Mouse (Mus musculus) cerebellum, adult 2 months (tissue): ENCODE results near the gene Dapk1. TPM values are rescaled to one million over a fixed set of nuclear protein-coding genes. Genes with fewer than 3 reads are reported as not detected.

ENCODE experiments used
- DNase-seq, 2 experiments: peaks; one replicate each; pipeline ENCODE4 v3.0.0; 2021
- H3K27ac ChIP-seq: fragments of 200-500 bp; 2 replicates; pipeline ENCODE4 v1.5.1; 2012; ENCODE audit warnings: low read length, control low read depth, inconsistent platforms; ENCODE audit not compliant: insufficient read depth
- H3K27me3 ChIP-seq: fragments of 200-500 bp; 2 replicates; pipeline ENCODE4 v1.6.1; 2012; ENCODE audit warnings: inconsistent platforms, mild to moderate bottlenecking, low read length, moderate library complexity; ENCODE audit not compliant: control insufficient read depth, insufficient read depth
- H3K4me1 ChIP-seq: fragments of 200-500 bp; 2 replicates; pipeline ENCODE4 v1.6.1; 2011; ENCODE audit warnings: low read length; ENCODE audit not compliant: control insufficient read depth, insufficient read depth
- H3K4me3 ChIP-seq: fragments of 200-500 bp; replicated peaks from 2 replicates; pipeline ENCODE3; 2011; ENCODE audit warnings: mild to moderate bottlenecking, low read depth, low read length, control low read depth; ENCODE audit not compliant: insufficient read depth
- CTCF ChIP-seq: fragments of 200-500 bp; IDR thresholded peaks from 2 replicates; pipeline ENCODE4 v1.5.1; 2011; ENCODE audit warnings: low read depth, mild to moderate bottlenecking, control low read depth, low read length, moderate library complexity, borderline replicate concordance; ENCODE audit not compliant: insufficient read depth
- POLR2A ChIP-seq: fragments of 200-500 bp; IDR thresholded peaks from 2 replicates; pipeline ENCODE4 v1.6.1; 2011; ENCODE audit warnings: low read length, control low read depth, borderline replicate concordance; ENCODE audit not compliant: insufficient read depth
- WGBS: fragments of 180-500 bp; shearing (Covaris S2); methylation state at CpG from one replicate; pipeline ENCODE4 v1.1.7; 2018; 5-methylcytosine and 5-hydroxymethylcytosine counted together
- polyA plus RNA-seq: library from polyadenylated mRNA; depleted of rRNA; stranded (reverse); fragments of >200 nt; gene quantifications from 2 replicates; pipeline ENCODE4 v1.2.3, GENCODE M21; 2012; rRNA removed

Dapk1 gene
- polyA plus RNA-seq, 1 experiment, result 12.8 TPM

DNA sequence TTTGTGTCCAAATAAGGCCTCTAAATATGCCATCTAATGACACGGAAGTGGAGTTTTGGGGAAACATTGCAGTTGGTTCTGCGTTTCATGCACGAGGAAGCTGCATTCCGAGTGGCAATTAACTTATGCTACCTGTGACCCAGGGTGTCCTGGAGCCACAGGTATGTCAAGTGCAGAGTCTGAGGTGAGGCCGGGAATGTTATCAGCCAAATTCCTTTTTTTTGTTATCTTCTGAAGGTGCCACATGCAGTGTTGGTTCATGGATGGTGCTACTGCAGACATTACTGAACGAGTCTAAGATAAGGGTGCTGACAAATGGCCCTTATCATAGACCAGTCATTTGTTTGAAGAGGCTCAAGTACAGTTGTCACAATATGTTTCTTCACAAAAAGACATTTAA is 211.0 kb downstream of the Dapk1 start:
- no peak overlapping the region for H3K4me3 ChIP-seq
- H3K4me1 ChIP-seq, result no peaks in the 10 kb centered on the region
- no peak overlapping the region for H3K27ac ChIP-seq
- no peak for DNase-seq
- no peak for TF ChIP-seq POLR2A
- TF ChIP-seq CTCF, result no peak
- no peaks in the 10 kb centered on the region for H3K27me3 ChIP-seq
- WGBS, result 90% methylated on average over 6 of the region's 6 CpGs

Other genes with a start within 250 kb of the Dapk1 start
- not detected in 2 replicates for gene BC051665, start 184.4 kb downstream of the Dapk1 start, polyA plus RNA-seq
- gene Ctsll3, start 200.9 kb downstream of the Dapk1 start, polyA plus RNA-seq, result not detected in 2 replicates